Mouse (Mus musculus) MEL (cell line): ENCODE data around the gene Tm2d3.

Experiments used
- CTCF ChIP-seq, 3 experiments: IDR thresholded peaks in 2 of 3; conservative IDR thresholded peaks in 1 of 3; 2 replicates each; pipeline ENCODE4 v1.5.1; 2011 to 2012; ENCODE audit warnings: low read length in 3 of 3, low read depth in 2 of 3, mild to moderate bottlenecking in 2 of 3, improper control_type of control experiment in 1 of 3, inconsistent platforms in 1 of 3, mixed read lengths in 1 of 3, moderate library complexity in 1 of 3; ENCODE audit not compliant: control insufficient read depth in 1 of 3, insufficient read depth in 1 of 3, poor library complexity in 1 of 3, severe bottlenecking in 1 of 3
- POLR2A ChIP-seq, 2 experiments: IDR thresholded peaks; 2 replicates each; pipeline ENCODE4 v1.6.1; 2011 to 2012; ENCODE audit warnings: low read length in 2 of 2, mild to moderate bottlenecking in 2 of 2, control low read depth in 1 of 2, improper control_type of control experiment in 1 of 2, low read depth in 1 of 2, moderate library complexity in 1 of 2; ENCODE audit not compliant: control insufficient read depth in 1 of 2, insufficient read depth in 1 of 2, poor library complexity in 1 of 2

DNA sequence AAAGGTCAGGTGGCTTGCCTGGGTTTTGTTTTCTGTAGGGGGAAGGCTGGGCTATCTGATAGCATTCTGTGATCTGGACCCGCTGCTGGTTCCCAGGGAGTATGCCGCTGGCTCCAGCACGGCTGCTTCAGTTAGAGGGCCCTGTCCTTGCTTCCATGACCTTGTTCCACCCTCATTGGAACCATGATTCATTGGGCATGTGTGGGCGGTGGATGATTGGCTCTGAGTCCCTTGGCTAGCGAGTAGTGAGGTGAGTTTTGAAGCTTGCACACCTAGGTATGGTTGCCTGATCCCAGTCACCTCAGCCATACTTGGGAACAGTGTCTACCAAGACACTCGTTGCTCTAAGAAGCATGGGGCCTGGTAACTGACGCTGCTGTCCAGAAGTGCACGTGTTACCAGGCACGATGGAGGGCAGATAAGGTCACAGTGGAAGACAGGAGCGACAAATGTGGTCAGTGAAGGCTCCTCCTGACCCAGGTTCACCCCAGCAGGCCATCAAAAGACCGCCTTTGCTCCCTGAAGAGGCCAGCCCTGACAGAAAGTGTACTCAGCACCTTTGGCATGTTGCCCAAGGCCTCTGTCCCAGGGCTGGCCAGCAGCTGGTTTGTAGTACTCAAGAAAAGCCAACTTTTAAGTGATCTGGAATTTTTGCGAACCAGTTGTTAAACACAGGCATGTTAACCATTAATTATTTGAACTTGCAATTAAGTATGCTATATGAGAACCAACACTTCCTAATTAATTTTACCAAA lies 46.5 kb downstream of the Tm2d3 start:
- no peak for TF ChIP-seq CTCF (IDR thresholded peaks at IDR 0.05 in 2 of 3, conservative IDR thresholded peaks at IDR 0.05 in 1 of 3; ENCODE audit: control insufficient read depth in 1 of 3, insufficient read depth in 1 of 3, low read depth in 2 of 3, low read length in 3 of 3, poor library complexity in 1 of 3, severe bottlenecking in 1 of 3)
- no peak for TF ChIP-seq POLR2A (IDR thresholded peaks at IDR 0.05; ENCODE audit: control insufficient read depth in 1 of 2, insufficient read depth in 1 of 2, low read depth in 1 of 2, low read length in 2 of 2, poor library complexity in 1 of 2)
